In genomic region chr6:90836749-90837148, GRCm38 (mm10) we compare ENCODE assay signal across 27 mouse cellular contexts.
"Had no signal": no experiment of that assay in that cellular context is flagged by ENCODE, and none has a peak within 500 bp of the region (broad histone marks: within the 10 kb centered on the region; RNA-seq: fewer than 3 reads in every experiment).

No protein-coding gene starts in this region.

- H3K27ac ChIP-seq: embryonic facial prominence, embryonic 10.5 days; embryonic facial prominence, embryonic 12.5 days; embryonic facial prominence, embryonic 13.5 days; embryonic facial prominence, embryonic 15.5 days; forebrain, embryonic 10.5 days; forebrain, embryonic 12.5 days; forebrain, embryonic 13.5 days; forebrain, embryonic 15.5 days; gastrocnemius, adult 2 months; heart, adult 2 months had no signal

- H3K27me3 ChIP-seq: embryonic facial prominence, embryonic 12.5 days; embryonic facial prominence, embryonic 13.5 days; embryonic facial prominence, embryonic 15.5 days; forebrain, embryonic 12.5 days; forebrain, embryonic 13.5 days; forebrain, embryonic 15.5 days had no signal

- H3K9me3 ChIP-seq: embryonic facial prominence, embryonic 10.5 days; embryonic facial prominence, embryonic 12.5 days; embryonic facial prominence, embryonic 13.5 days; embryonic facial prominence, embryonic 15.5 days; forebrain, embryonic 10.5 days; forebrain, embryonic 12.5 days; forebrain, embryonic 13.5 days; forebrain, embryonic 15.5 days had no signal

- H3K9ac ChIP-seq: embryonic facial prominence, embryonic 12.5 days; embryonic facial prominence, embryonic 13.5 days; embryonic facial prominence, embryonic 15.5 days; forebrain, embryonic 12.5 days; forebrain, embryonic 13.5 days; forebrain, embryonic 15.5 days; forebrain, postnatal 0 days had no signal

- H3K4me1 ChIP-seq: embryonic facial prominence, embryonic 10.5 days; embryonic facial prominence, embryonic 12.5 days; embryonic facial prominence, embryonic 13.5 days; embryonic facial prominence, embryonic 15.5 days; forebrain, embryonic 13.5 days; forebrain, embryonic 15.5 days had no signal

- H3K36me3 ChIP-seq: embryonic facial prominence, embryonic 10.5 days; embryonic facial prominence, embryonic 12.5 days; embryonic facial prominence, embryonic 13.5 days; embryonic facial prominence, embryonic 15.5 days; forebrain, embryonic 10.5 days; forebrain, embryonic 12.5 days; forebrain, embryonic 15.5 days had no signal

- H3K4me2 ChIP-seq: embryonic facial prominence, embryonic 12.5 days; embryonic facial prominence, embryonic 13.5 days; embryonic facial prominence, embryonic 15.5 days; forebrain, embryonic 12.5 days; forebrain, embryonic 13.5 days; forebrain, embryonic 15.5 days had no signal

- ATAC-seq: forebrain, embryonic 13.5 days; forebrain, embryonic 14.5 days; forebrain, embryonic 15.5 days; forebrain, embryonic 16.5 days; forebrain, postnatal 0 days had no signal

- H3K4me3 ChIP-seq: embryonic facial prominence, embryonic 10.5 days; embryonic facial prominence, embryonic 12.5 days; embryonic facial prominence, embryonic 13.5 days; embryonic facial prominence, embryonic 15.5 days; erythroblast, embryonic 14.5 days; forebrain, embryonic 10.5 days; forebrain, embryonic 12.5 days; forebrain, embryonic 13.5 days; forebrain, embryonic 15.5 days; gastrocnemius, adult 2 months; heart, adult 2 months had no signal

- DNase-seq: cerebellum, adult 8-10 months; cerebellum, adult 9-10 months; cerebellum, adult 9-11 months; cerebellum, postnatal 10 days; cerebellum, postnatal 14 days; cerebellum, postnatal 25 days; cerebellum, postnatal 36 days; embryo, embryonic 11 days; forebrain, postnatal 0 days; gastrocnemius, adult 2 months; gastrocnemius, postnatal 10 days; gastrocnemius, postnatal 14 days; gastrocnemius, postnatal 25 days; gastrocnemius, postnatal 36 days; heart, adult 18-20 months; heart, adult 2 months had no signal
